Mouse (Mus musculus) retina, adult 2 months (tissue): ENCODE measurements around the gene Plekhb1.
A peak's percentile ranks its signal among the peaks of the same experiment; 100 is the strongest.

Source experiments
- DNase-seq: peaks from one replicate; pipeline ENCODE4 v3.0.0-alpha.2; 2012; ENCODE audit warnings: low read depth, low spot score

Plekhb1 gene

DNA sequence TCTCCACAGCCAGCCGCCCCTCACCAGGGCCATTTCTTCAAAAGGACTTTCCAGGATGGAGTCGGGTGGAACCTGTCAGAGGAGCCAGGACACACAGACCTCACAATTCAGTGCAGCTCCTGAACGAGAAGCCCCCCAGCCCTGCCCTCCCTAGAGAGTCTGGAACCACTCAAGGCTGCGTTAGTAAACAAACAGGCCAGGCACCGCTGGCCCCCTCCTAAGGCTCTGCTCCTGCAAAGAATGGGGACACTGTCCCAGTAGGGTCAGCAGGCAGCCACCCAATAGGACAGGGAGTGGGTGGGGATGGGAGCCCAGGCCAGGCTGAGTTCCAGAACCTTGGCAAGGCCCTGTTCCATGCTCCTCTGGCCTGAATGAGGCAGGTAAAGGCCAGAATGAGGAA, 5.5 kb downstream of the Plekhb1 start:
- DNase-seq, result no peak

DNA sequence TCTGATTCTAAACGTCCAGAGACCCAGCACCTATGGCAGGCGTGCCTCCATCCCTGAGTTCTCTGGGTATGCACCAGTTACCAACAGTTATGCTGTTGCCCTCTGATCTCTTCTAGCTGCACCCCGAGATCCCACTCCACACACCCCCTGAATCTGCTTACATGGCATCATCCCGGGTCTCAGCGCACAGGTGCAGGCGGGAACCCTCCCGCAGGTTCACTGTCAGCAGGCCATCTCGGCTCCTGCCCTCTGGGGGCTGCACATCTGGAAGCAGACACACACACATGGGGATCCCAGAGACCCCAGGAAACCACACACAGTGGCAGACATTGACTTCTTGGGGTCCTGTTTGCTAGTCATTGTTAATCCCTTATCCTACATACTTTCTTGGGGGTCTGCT, 7.8 kb downstream of the Plekhb1 start:
- no peak for DNase-seq

DNA sequence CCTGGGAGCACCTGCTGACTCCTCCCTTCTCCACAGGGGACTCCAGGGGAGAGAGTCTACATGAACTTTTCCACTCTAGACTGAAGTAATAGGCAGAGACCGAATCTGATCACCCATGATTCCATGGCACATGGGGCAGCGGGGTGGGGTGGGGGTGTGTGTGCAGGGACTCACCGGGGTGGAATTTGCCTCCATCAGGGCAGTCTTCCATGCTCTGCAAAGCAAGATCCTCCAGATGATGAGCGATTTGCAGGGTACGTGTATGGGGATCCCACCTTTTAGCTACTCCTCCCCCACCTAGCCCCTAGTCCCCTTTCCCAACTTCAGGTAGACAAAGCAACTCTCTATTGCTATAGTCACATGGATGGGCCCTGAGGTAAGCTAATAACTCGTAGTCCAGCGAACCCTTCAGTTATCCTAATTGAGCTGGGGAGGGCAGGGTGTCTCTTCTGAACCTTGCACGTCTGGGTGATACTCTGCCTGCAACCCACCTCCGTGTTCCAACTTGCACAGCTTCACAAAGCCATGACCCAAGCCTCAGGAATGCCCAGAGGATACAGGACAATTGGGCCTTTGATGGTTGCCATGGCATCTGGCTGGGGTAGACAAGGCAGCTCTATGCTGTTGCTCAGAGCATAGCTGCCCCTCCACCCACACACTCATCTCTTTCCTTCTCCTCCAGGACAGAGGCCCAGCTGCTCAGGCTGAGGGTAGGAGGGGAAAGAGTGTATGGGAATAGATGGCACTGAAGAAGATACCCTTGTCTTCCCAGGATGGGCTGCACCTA, 8.5 kb downstream of the Plekhb1 start:
- no peak for DNase-seq

GRCm38 (mm10) chr7:100651011-100651410, 11.2 kb downstream of the Plekhb1 start:
- no peak for DNase-seq

GRCm38 (mm10) chr7:100650421-100650820, 11.8 kb downstream of the Plekhb1 start:
- no peak for DNase-seq

DNA sequence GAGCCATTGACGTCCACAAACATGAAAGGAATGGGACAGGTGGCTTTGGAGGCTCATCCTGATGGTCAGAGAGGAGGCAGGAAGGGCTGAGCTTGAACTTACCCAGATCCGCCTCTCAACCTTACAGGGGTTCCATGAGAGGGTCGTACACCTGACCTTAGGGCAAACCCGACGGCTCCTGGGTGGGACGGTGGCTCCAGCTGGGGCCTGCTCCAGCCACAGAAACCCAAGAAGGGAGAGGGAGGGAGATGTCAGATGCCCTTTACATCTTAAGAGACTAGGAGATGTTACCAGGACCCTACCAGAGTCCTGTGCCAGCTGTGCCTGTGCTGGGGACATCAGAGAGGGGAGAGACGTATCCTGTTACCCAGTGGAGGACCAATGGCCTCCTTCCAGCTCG, 12.4 kb downstream of the Plekhb1 start:
- no peak for DNase-seq

- no peak for DNase-seq
Observed at GRCm38 (mm10) chr7:100649095-100649494, 13.1 kb downstream of the Plekhb1 start.

DNA sequence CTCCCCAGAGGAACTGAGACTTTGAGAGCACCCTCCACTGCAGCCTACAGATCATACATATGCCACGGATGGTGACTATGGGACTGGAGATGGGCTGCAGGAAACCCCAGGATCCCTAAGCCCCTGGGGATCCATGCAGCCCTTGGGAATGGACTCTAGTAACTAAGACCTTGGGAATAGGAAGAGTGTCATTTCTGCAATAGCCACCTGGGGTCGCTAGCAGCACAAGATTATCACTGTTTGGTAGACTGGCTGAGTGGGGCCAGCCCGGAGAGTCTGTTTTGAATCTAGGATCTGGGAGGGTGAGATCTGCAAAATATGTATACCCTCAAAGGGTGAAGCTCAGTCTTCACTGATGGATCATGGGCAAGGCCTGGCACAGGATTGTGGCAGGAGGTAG, 17.1 kb downstream of the Plekhb1 start:
- peak; percentile 60 for DNase-seq

DNA sequence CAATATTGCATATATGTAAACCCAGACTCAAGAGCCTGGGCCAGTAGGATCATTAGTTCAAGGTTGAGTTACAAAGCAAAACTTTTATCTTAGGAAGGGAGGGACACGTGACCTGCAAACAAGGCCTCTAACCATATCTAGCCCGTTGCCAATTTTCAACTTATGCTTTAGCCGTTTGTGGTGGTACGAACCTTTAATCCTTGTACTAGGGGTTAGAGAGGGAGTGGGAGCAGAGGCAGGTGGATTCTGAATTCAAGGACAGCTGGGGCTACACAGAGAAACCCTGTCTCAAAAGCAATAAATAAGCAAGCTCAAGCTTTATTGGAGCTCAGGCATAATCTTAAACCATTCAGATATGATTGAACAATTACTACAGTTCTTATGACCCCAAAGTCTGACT, 19.8 kb downstream of the Plekhb1 start:
- no peak for DNase-seq

DNA sequence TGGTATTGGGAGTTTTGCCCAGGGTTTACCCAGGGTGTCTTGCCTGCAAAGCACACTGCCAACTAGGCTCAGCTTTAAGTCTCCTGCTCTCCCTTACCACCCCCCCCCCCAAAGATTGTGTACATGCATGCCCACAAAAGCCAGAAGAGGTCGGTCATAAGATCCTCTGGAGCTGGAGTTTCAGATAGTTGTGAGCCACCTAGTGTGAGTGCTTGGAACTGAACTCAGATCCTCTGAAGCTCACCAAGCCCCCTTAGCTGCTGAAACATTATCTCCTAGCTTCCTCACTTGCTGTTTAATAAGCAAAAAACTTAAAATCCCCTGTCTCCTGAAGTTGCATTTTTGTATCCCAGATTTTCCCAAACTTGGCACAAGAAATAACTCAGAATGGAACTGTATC, 24.6 kb downstream of the Plekhb1 start:
- DNase-seq, result no peak

- DNase-seq, result no peak
Observed at GRCm38 (mm10) chr7:100624538-100624937, 37.7 kb downstream of the Plekhb1 start.

- no peak for DNase-seq
Observed at GRCm38 (mm10) chr7:100622277-100622676, 39.9 kb downstream of the Plekhb1 start.

- no peak for DNase-seq
Observed at GRCm38 (mm10) chr7:100616121-100616857, 45.9 kb downstream of the Plekhb1 start.

DNA sequence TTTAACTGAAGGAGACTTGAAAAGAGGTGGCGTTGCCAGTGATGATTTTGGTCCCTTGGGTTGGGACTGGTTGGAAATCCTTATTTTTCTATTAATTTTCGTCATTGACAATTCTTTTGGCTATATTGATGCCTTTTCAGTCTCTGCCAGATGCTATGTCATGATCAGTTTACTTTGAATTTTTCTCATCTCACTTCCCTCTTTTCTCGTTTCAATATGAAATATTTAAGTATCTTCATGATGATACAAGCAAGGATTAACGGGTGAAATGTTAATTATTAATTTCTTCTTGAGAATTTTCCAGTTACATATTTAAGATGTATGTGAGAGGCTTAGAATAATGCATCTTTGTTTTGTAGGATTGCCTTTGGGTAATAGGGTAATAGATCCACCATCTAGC, 53.3 kb downstream of the Plekhb1 start:
- no peak for DNase-seq

GRCm38 (mm10) chr7:100608130-100608741, 54.0 kb downstream of the Plekhb1 start, which contains the start of gene Mrpl48:
Gene Mrpl48 (minus strand): TSS chr7:100608301.
- no peak for DNase-seq

- DNase-seq, result peak; percentile 99
Observed at GRCm38 (mm10) chr7:100607214-100608129, 54.7 kb downstream of the Plekhb1 start, which contains the start of gene Rab6a. Gene Rab6a (plus strand): TSS chr7:100607410.

GRCm38 (mm10) chr7:100600211-100600610, 62.0 kb downstream of the Plekhb1 start:
- DNase-seq, result no peak

- DNase-seq, result no peak
Observed at GRCm38 (mm10) chr7:100593349-100593748, 68.9 kb downstream of the Plekhb1 start.
